Mouse (Mus musculus) MEL (cell line): ENCODE data around the gene Fam171a1.
A peak's percentile ranks its signal among the peaks of the same experiment; 100 is the strongest.

Experiments
- CHD2 ChIP-seq: IDR thresholded peaks from 2 replicates; pipeline ENCODE4 v1.6.1; 2011; ENCODE audit warnings: low read length, improper control_type of control experiment
- CTCF ChIP-seq, 3 experiments: IDR thresholded peaks in 2 of 3; conservative IDR thresholded peaks in 1 of 3; 2 replicates each; pipeline ENCODE4 v1.5.1; 2011 to 2012; ENCODE audit warnings: low read length in 3 of 3, low read depth in 2 of 3, mild to moderate bottlenecking in 2 of 3, improper control_type of control experiment in 1 of 3, inconsistent platforms in 1 of 3, mixed read lengths in 1 of 3, moderate library complexity in 1 of 3; ENCODE audit not compliant: control insufficient read depth in 1 of 3, insufficient read depth in 1 of 3, poor library complexity in 1 of 3, severe bottlenecking in 1 of 3
- EP300 ChIP-seq, 2 experiments: IDR thresholded peaks; 2 replicates each; pipeline ENCODE4 v1.6.1; 2011; ENCODE audit warnings: improper control_type of control experiment in 2 of 2, low read length in 2 of 2, low read depth in 1 of 2, mild to moderate bottlenecking in 1 of 2
- SIN3A ChIP-seq: IDR thresholded peaks from 2 replicates; pipeline ENCODE4 v1.6.1; 2012; ENCODE audit warnings: low read length, improper control_type of control experiment, inconsistent platforms
- SMC3 ChIP-seq: IDR thresholded peaks from 2 replicates; pipeline ENCODE4 v1.6.1; 2011; ENCODE audit warnings: low read depth, low read length, improper control_type of control experiment
- UBTF ChIP-seq: IDR thresholded peaks from 2 replicates; pipeline ENCODE4 v1.6.1; 2012; ENCODE audit warnings: low read depth, mild to moderate bottlenecking, inconsistent platforms, low read length, improper control_type of control experiment, moderate library complexity, borderline replicate concordance; ENCODE audit not compliant: insufficient read depth

DNA sequence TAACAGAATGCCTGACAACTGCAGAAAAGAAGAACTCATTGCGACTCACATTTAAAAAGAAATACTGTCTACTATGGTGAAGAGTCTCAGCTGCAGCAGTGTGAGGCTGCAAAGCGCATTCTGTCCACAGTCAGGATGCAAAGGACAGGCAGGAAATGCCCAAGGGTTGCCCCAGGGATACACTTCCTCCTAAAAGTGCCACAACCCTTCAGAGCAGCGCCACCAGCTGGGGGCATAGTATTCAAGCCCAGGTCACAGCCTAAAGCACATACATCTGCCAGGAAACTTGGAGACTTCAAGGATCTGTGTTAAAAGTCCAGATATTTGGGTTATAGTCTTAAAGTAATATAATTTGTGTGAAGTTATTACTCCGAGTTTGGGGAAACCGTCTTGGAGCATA lies 71.3 kb downstream of the Fam171a1 start:
- TF ChIP-seq CHD2: no peak
- TF ChIP-seq CTCF (IDR thresholded peaks at IDR 0.05 in 2 of 3, conservative IDR thresholded peaks at IDR 0.05 in 1 of 3; ENCODE audit: control insufficient read depth in 1 of 3, insufficient read depth in 1 of 3, low read depth in 2 of 3, low read length in 3 of 3, poor library complexity in 1 of 3, severe bottlenecking in 1 of 3): peak in 1 of 3 experiments; percentile 42; a peak in 2 of 6 replicates
- no peak for TF ChIP-seq UBTF
- TF ChIP-seq SMC3: peak; percentile 26; the same call in 1 of the 2 replicates
- TF ChIP-seq EP300 (IDR thresholded peaks at IDR 0.05; ENCODE audit: low read depth in 1 of 2, low read length in 2 of 2): no peak
- TF ChIP-seq SIN3A: no peak
